Mouse (Mus musculus): ENCODE measurements around the gene Cry1.
A peak's percentile ranks its signal among the peaks of the same experiment; 100 is the strongest.

Gene Cry1

GRCm38 (mm10) chr10:85184964-85185608 is at the start of gene Cry1:
Gene Cry1 (minus strand): TSS chr10:85185064.
- peak; percentile 93 for DNase-seq (ENCODE audit: low spot score)

- no peak for DNase-seq (ENCODE audit: low spot score)
Observed at GRCm38 (mm10) chr10:85221771-85222050, 36.8 kb upstream of the Cry1 start.

GRCm38 (mm10) chr10:85220918-85221770 is 36.3 kb upstream of the Cry1 start:
- peak; percentile 30 for DNase-seq (ENCODE audit: low spot score)

GRCm38 (mm10) chr10:85214847-85215246 is 30.0 kb upstream of the Cry1 start:
- no peak for DNase-seq (ENCODE audit: low spot score)

- no peak for DNase-seq (ENCODE audit: low spot score)
Observed at GRCm38 (mm10) chr10:85211673-85212072, 26.8 kb upstream of the Cry1 start.

GRCm38 (mm10) chr10:85210125-85210524 is 25.3 kb upstream of the Cry1 start:
- no peak for DNase-seq (ENCODE audit: low spot score)

- DNase-seq (ENCODE audit: low spot score) = no peak
Observed at GRCm38 (mm10) chr10:85209119-85209605, 24.3 kb upstream of the Cry1 start.

GRCm38 (mm10) chr10:85205316-85205715 is 20.5 kb upstream of the Cry1 start:
- DNase-seq (ENCODE audit: low spot score) = no peak

- DNase-seq (ENCODE audit: low spot score) = no peak
Observed at GRCm38 (mm10) chr10:85204255-85204855, 19.5 kb upstream of the Cry1 start.

- DNase-seq (ENCODE audit: low spot score) = no peak
Observed at GRCm38 (mm10) chr10:85194528-85194927, 9.7 kb upstream of the Cry1 start.

GRCm38 (mm10) chr10:85193321-85193720 is 8.5 kb upstream of the Cry1 start:
- no peak for DNase-seq (ENCODE audit: low spot score)

- DNase-seq (ENCODE audit: low spot score) = no peak
Observed at GRCm38 (mm10) chr10:85190652-85191051, 5.8 kb upstream of the Cry1 start.

GRCm38 (mm10) chr10:85189966-85190365 is 5.1 kb upstream of the Cry1 start:
- no peak for DNase-seq (ENCODE audit: low spot score)

GRCm38 (mm10) chr10:85186499-85186794 is 1.6 kb upstream of the Cry1 start:
- DNase-seq (ENCODE audit: low spot score) = no peak

- DNase-seq (ENCODE audit: low spot score) = no peak
Observed at GRCm38 (mm10) chr10:85185639-85186498, 1.0 kb upstream of the Cry1 start.

- peak; percentile 12 for DNase-seq (ENCODE audit: low spot score)
Observed at GRCm38 (mm10) chr10:85184201-85184963, 482 bp downstream of the Cry1 start.

GRCm38 (mm10) chr10:85183619-85184018 is 1.2 kb downstream of the Cry1 start:
- peak; percentile 6 for DNase-seq (ENCODE audit: low spot score)

GRCm38 (mm10) chr10:85182766-85183165 is 2.1 kb downstream of the Cry1 start:
- DNase-seq (ENCODE audit: low spot score) = no peak

GRCm38 (mm10) chr10:85176640-85177039 is 8.2 kb downstream of the Cry1 start:
- DNase-seq (ENCODE audit: low spot score) = no peak

GRCm38 (mm10) chr10:85165306-85165705 is 19.6 kb downstream of the Cry1 start:
- DNase-seq (ENCODE audit: low spot score) = no peak

- no peak for DNase-seq (ENCODE audit: low spot score)
Observed at GRCm38 (mm10) chr10:85164791-85165190, 20.1 kb downstream of the Cry1 start.
